Mouse (Mus musculus): Measurements from ENCODE around the gene Sipa1l3.

Gene Sipa1l3

GRCm38 (mm10) chr7:29304463-29305262, 213.8 kb downstream of the Sipa1l3 start:
- DNase-seq (ENCODE audit: low spot score): no peak

- peak; percentile 55 for DNase-seq (ENCODE audit: low spot score)
Measured at GRCm38 (mm10) chr7:29303738-29304462, 214.5 kb downstream of the Sipa1l3 start, which contains the start of gene Dpf1. Gene Dpf1 (plus strand): TSS chr7:29303951.

GRCm38 (mm10) chr7:29302641-29303040, 215.8 kb downstream of the Sipa1l3 start:
- DNase-seq (ENCODE audit: low spot score): no peak

DNA sequence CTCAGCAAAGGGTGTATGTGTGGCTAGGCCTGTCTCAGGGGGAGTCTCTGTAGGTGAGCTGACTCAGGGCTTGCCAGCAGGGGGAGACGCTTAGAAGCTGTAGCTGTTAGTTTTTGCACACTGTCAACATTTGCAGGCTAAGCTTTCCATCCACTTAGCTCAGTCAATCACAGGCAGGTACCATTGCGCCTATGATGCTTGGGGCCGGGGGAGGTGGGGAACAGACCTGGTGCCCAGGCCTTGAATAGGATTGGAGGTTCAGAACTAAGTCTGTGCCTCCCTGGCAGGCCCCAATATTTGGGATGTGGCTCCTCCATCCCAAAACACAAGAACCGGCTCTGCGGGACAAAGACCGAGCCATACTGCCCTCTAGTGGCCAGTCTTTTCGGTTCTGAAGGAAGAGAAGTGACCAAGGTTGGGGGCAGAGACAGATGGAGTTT, 217.3 kb downstream of the Sipa1l3 start:
- peak; percentile 64 for DNase-seq (ENCODE audit: low spot score)

DNA sequence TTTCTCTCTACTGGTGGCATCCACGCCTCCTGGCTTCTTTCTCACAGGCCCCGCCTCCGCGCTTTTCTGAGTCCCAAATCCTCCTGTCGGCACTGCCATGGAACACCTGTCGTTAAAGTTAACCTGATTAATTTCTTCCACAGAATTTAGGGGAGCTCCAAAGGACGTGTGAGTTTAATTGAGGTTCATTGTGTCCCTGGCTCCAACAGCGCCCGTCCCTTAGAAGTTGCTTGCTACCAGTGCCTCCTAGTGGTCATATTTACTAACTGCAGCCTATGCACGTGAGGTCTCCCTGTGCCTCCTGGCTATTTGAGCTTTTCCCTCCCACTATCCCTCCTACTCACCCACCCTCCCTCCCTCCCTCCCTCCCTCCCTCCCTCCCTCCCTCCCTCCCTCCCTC, 221.4 kb downstream of the Sipa1l3 start:
- DNase-seq (ENCODE audit: low spot score): peak; percentile 64

DNA sequence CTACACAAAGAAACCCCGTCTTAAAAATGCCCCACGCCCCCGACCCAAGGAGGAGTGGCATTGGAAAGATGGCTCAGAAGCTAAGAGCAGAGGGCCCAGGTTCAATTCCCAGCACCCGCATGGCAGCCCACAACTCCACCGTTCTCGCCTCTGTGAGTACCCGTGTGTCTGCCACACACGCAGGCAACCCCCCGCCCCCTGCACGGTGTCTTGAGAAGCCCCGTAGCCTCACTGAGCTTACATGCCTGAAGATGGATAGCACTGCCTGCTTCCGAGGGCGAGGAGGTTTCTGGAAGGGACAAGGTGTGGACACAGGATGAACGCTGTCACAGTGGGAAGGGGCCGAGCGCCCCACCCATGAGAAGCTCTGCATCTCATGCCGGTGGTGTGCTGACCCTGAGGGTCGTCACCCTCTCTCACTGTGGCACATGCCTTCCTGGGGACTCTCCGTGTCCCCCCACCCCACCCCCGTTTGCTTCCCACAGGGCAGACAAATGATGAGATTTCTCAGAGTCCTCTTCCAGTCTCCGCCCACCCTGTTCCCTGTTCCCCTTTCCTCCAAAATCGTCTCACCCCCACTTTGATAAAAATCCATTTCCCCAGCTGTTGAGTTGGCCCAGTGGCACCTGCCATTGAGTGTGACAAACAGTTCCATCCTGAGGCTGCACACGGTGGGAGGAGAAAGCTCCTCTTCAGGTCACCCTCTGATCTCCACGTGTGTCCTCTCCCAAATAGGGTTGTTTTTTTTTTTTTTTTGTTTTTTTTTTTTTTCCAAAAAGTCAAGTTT, 222.4 kb downstream of the Sipa1l3 start:
- DNase-seq (ENCODE audit: low spot score): no peak

GRCm38 (mm10) chr7:29294111-29294761, 224.2 kb downstream of the Sipa1l3 start:
- no peak for DNase-seq (ENCODE audit: low spot score)

DNA sequence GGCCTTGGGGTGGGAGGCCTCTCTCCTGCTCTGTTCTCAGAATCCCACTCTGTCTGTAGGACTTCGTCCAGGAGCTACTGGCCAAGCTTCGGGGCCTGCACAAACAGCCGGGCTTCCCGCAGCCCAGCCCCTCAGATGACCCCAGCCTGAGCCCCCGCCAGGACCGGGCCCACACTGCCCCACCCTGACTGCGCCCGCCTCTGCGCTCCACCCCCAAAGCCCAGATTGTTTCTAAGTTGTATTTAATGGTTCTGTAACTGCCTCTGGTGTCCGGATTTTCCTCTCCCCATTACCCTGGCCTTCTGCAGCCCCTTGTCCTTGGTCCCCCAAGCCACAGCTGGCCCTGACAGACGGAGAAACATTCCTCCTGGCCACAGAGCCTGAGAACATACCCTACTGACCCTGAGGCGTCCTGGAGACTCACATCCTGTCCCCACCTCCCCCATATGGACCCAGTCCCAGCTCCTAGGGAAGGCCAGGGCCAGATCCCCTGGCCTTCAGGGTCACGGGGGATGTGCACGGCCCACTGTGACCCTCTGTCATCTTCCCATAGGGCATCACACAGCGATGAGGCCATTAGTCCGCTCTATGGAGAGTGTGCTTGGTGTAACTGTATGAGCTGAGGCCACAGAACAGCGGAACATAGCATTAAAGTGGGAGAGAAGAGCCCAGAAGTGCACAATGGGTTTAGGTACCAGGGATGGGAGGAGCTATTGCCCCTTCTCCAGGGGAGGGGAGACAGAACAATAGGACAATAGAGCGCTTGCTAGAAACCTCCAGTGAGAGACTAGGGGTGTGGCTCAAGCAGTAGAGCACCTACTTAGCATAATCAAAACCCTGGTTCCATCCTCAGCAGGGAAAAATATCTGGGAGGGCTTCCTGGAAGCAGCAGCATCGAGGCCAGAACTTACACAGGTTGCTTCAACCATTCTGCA, 225.0 kb downstream of the Sipa1l3 start:
- no peak for DNase-seq (ENCODE audit: low spot score)

GRCm38 (mm10) chr7:29292458-29293098, 225.9 kb downstream of the Sipa1l3 start:
- no peak for DNase-seq (ENCODE audit: low spot score)

- no peak for DNase-seq (ENCODE audit: low spot score)
Measured at GRCm38 (mm10) chr7:29291616-29292457, 226.6 kb downstream of the Sipa1l3 start.

DNA sequence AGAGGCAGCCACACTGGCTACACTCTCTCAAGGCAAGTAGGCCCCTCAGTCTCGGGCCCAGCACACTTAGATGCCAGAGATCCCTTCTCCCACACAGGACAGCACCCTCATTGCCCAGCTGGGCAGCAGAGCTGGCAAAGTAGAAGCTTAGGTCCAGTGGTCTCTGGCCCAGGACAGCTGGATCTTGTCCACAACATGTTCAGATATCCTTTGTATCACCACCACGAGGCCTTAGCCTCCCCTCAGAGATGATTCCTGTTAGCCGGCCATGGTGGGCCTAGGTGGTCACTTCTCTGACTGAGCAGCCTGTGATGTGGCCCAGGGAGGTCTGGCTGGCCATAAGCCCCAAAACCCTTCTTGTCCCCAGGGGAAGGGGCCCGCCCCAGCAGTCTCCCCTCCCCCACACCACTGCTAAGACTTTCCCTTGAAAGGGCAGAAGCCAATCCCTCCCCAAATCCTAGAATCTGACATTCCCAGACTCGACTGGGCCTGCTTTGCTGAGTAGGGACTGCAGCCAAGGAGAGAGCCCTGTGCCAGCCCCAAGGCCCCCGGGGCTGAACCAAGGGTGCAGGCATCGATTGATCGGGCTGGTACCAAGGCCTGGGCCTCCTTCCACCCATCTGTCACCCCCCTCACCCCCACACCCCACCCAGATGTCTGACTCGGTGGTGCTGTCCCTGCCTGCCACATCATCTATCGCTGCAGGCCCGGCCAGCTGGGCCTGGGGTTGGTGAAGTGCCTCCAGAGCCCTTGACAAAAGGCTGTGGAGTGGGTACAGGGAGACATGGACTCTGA, 227.6 kb downstream of the Sipa1l3 start:
- no peak for DNase-seq (ENCODE audit: low spot score)

- no peak for DNase-seq (ENCODE audit: low spot score)
Measured at GRCm38 (mm10) chr7:29289856-29290255, 228.6 kb downstream of the Sipa1l3 start.

- peak; percentile 48 for DNase-seq (ENCODE audit: low spot score)
Measured at GRCm38 (mm10) chr7:29288942-29289638, 229.4 kb downstream of the Sipa1l3 start, which contains the start of gene Ppp1r14a. Gene Ppp1r14a (plus strand): TSS chr7:29289308.

- no peak for DNase-seq (ENCODE audit: low spot score)
Measured at GRCm38 (mm10) chr7:29288079-29288478, 230.4 kb downstream of the Sipa1l3 start.

DNA sequence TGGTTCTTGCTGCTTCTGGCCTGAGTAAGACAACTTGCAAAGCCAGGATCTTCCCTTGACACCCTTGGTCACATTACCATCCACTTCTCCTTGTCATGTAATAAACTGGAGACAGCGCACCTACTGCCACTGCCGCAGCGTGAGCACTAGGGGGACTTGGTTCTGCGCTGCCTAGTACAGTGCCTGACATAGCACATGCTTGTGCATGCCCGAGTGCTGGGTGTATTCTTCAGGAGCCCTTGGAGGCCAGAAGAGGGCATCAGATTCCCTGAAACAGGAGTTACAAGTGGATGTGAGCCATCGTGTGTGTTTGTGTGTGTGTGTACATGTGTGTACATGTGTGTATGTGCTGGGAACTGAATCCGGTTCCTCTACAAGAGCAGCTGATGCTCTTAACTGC, 231.0 kb downstream of the Sipa1l3 start:
- DNase-seq (ENCODE audit: low spot score): no peak

GRCm38 (mm10) chr7:29284523-29284922, 233.9 kb downstream of the Sipa1l3 start:
- no peak for DNase-seq (ENCODE audit: low spot score)

- DNase-seq (ENCODE audit: low spot score): no peak
Measured at GRCm38 (mm10) chr7:29283876-29284275, 234.6 kb downstream of the Sipa1l3 start.

DNA sequence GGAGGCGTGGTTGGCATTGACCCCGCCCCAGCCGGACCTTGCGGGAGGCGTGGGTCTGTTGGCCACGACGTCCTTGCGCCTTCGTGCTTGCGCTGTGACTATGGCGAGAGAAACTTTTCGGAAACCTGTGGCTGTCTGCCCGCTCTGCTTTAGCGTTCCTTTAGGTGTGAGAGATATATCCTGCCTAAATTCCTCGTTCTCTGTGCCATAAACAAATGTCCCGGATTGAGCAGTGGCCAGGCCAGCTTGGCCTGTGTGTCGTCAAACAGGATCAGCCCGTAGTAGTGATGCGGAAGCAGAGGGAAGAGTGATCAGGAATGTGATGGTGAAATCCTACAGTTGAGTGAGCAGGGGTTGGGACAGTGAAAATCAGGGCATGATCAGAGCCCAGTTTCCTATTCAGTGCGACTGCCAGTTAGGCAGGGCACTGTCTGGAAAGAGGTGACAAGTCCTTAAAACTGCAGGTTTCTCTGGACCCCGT, 236.3 kb downstream of the Sipa1l3 start:
- DNase-seq (ENCODE audit: low spot score): no peak

Data from c-Kit-positive CD71-positive TER-119-positive erythroid progenitor cells, embryonic 14.5 days (primary cell).